Mouse (Mus musculus): Measurements from ENCODE around the gene Fcrl6.

- TF ChIP-seq CTCF (IDR thresholded peaks at IDR 0.05; ENCODE audit: low read depth) (no peak), EP300 (optimal IDR thresholded peaks at IDR 0.05) (no peak)
Observed at GRCm38 (mm10) chr1:172602326-172602725, at the start of gene Fcrl6.

Data from stomach, postnatal 0 days (tissue).